Mouse (Mus musculus): ENCODE results near the gene P2rx6.

- TF ChIP-seq CTCF (conservative IDR thresholded peaks at IDR 0.05; ENCODE audit: low read length) (no peak), NANOG (IDR thresholded peaks at IDR 0.05; ENCODE audit: borderline replicate concordance, low read length) (no peak)
Observed at GRCm38 (mm10) chr16:17542632-17543031, 19.1 kb upstream of the P2rx6 start.

All from E14TG2a.4 (cell line).